ENCODE assay signal across 11 mouse cellular contexts in the genomic region with DNA sequence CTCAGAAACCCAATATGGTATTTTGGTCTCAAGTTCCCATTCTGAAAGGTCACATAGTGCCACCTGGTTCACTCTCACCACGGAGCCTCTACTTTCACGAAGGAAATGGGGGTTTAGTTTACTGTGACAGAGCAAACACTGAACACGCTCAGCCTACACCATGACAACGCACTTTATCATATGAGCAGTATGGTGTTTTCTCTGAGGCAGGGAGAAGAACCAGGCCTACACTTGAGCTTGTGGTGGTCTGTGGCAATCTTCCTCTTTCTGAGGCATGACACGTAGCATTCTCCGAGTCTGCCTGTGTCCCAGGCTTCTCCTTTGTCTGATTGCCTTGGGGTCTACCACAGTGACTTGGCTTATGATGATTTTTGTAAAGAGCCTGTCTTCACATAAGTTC. TPM values are rescaled to one million over a fixed set of nuclear protein-coding genes. Genes with fewer than 3 reads are reported as not detected.
A peak's percentile ranks its signal among the peaks of the same experiment; 100 is the strongest.
DNase-seq lines count a peak whose midpoint lies in the region; ATAC-seq lines count a peak whose summit lies in the region.
"Had no signal": no experiment of that assay in that cellular context is flagged by ENCODE, and none has a peak within 500 bp of the region (broad histone marks: within the 10 kb centered on the region; RNA-seq: fewer than 3 reads in every experiment).

No protein-coding gene starts in this region.

- peaks cover 100% of the 10 kb centered on the region for H3K36me3 ChIP-seq in embryonic facial prominence, embryonic 10.5 days (replicated peaks)

- intact Hi-C loops in gastrocnemius, postnatal 14 days (cut with DNase I; ENCODE audit: low total_unique reads): no loop called here

- no peaks in the 10 kb centered on the region for H3K27me3 ChIP-seq in embryonic facial prominence, embryonic 10.5 days (replicated peaks; ENCODE audit: low read depth, poor library complexity, severe bottlenecking)
- H3K27me3 ChIP-seq: embryonic facial prominence, embryonic 13.5 days; Patski had no signal

- H3K4me3 ChIP-seq in embryonic facial prominence, embryonic 10.5 days: no peak overlapping the region
- H3K4me3 ChIP-seq: embryonic facial prominence, embryonic 13.5 days; myocyte had no signal

- ATAC-seq in common myeloid progenitor, adult 5-6 weeks (replicated peaks; ENCODE audit: low read depth, poor library complexity, severe bottlenecking): peak; percentile 84
- peak; percentile 77 for ATAC-seq in monocyte, adult 5-6 weeks (replicated peaks; ENCODE audit: insufficient number of reproducible peaks, low FRiP score, low TSS enrichment, poor library complexity, severe bottlenecking)
- ATAC-seq: Patski had no signal

- peak; percentile 78 for DNase-seq in 416B (ENCODE audit: low read depth)
- DNase-seq in CD4-positive helper T cell, adult 2 months (ENCODE audit: low read depth, low spot score): peak; percentile 28
- no peak for DNase-seq in ovary, postnatal 14 days (ENCODE audit: low spot score)
- DNase-seq in gastrocnemius, postnatal 14 days: no peak
- no peak for DNase-seq in embryonic facial prominence, embryonic 10.5 days (ENCODE audit: low spot score)
- DNase-seq: right cerebral cortex, postnatal 25 days had no signal

- no peaks in the 10 kb centered on the region for H3K9me3 ChIP-seq in embryonic facial prominence, embryonic 10.5 days
- H3K9me3 ChIP-seq: embryonic facial prominence, embryonic 13.5 days had no signal

- 82% methylated on average over 6 of the region's 6 CpGs for WGBS in embryonic facial prominence, embryonic 10.5 days

- H3K27ac ChIP-seq in embryonic facial prominence, embryonic 10.5 days (replicated peaks): no peak overlapping the region

- H3K4me1 ChIP-seq in embryonic facial prominence, embryonic 10.5 days: no peaks in the 10 kb centered on the region

RNA-seq across cellular contexts. Expression of gene Rcbtb2, which starts 53.0 kb away (rescaled TPM):
- total RNA-seq in common myeloid progenitor, adult 5-6 weeks (2017): 27.5 and 36.2 TPM in 2 replicates
- 50.0 to 78.5 TPM (median 57.1 TPM) in 3 replicates for total RNA-seq in monocyte, adult 5-6 weeks (2017)
- total RNA-seq in gastrocnemius, postnatal 14 days (2021): 10 to 100 TPM; 17.7 to 23.4 TPM
- 171 and 180 TPM in 2 replicates for polyA plus RNA-seq in embryonic facial prominence, embryonic 10.5 days (2016; fragmentation: Nextera tagmentation; extraction: Ambion mirVana)

Comparison
In these comparisons a context has a peak if more than half of its experiments do, and no peak if none do; other contexts are left out.
1. DNase-seq: peak in 416B (single experiment) and CD4-positive helper T cell, adult 2 months (single experiment); none in ovary, postnatal 14 days (single experiment), gastrocnemius, postnatal 14 days (single experiment) and embryonic facial prominence, embryonic 10.5 days (single experiment).